21 mouse cellular contexts compared by ENCODE assay signal in the genomic region with DNA sequence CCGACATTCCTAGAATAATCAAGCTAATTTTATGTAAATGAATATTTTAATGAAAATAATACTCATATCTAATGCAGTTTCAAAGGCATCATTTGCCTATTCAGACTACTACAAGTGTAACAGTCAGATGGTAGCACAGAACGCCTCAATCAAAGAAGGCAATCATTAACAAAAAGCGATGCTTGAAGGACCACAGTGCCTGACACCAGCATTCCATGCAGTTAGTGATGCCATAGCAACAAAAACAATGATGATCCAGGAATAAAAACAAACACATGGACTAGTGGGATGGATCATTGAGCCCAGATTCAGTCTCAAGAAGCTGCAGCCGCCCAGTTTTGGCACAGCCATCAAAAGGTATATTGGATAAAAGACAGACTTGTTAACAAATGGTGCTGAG. TPM values are rescaled to one million over a fixed set of nuclear protein-coding genes. Genes with fewer than 3 reads are reported as not detected.
DNase-seq lines count a peak whose midpoint lies in the region; ATAC-seq lines count a peak whose summit lies in the region.
"Had no signal": no experiment of that assay in that cellular context is flagged by ENCODE, and none has a peak within 500 bp of the region (broad histone marks: within the 10 kb centered on the region; RNA-seq: fewer than 3 reads in every experiment).

No protein-coding gene starts in this region.

- no peak overlapping the region for H3K9ac ChIP-seq in hindbrain, embryonic 11.5 days (ENCODE audit: low read depth, low read length)
- no peak overlapping the region for H3K9ac ChIP-seq in hindbrain, embryonic 14.5 days
- H3K9ac ChIP-seq in neural tube, embryonic 13.5 days, result no peak overlapping the region
- H3K9ac ChIP-seq in neural tube, embryonic 15.5 days (replicated peaks), result no peak overlapping the region
- H3K9ac ChIP-seq in forebrain, embryonic 16.5 days (replicated peaks; ENCODE audit: low read depth, low read length), result no peak overlapping the region
- H3K9ac ChIP-seq: embryonic facial prominence, embryonic 13.5 days; limb, embryonic 13.5 days; liver, embryonic 15.5 days had no signal

- H3K27me3 ChIP-seq in hindbrain, embryonic 11.5 days (ENCODE audit: control insufficient read depth, insufficient read depth, low read length), result no peaks in the 10 kb centered on the region
- H3K27me3 ChIP-seq in hindbrain, embryonic 14.5 days (ENCODE audit: control insufficient read depth, insufficient read depth, low read length), result no peaks in the 10 kb centered on the region
- no peaks in the 10 kb centered on the region for H3K27me3 ChIP-seq in neural tube, embryonic 13.5 days
- no peaks in the 10 kb centered on the region for H3K27me3 ChIP-seq in neural tube, embryonic 15.5 days (replicated peaks)
- no peaks in the 10 kb centered on the region for H3K27me3 ChIP-seq in forebrain, embryonic 16.5 days (replicated peaks; ENCODE audit: control insufficient read depth, insufficient read depth, low read length)
- H3K27me3 ChIP-seq: embryonic facial prominence, embryonic 13.5 days; limb, embryonic 13.5 days; liver, embryonic 15.5 days had no signal

- no peak overlapping the region for H3K27ac ChIP-seq in hindbrain, embryonic 11.5 days (ENCODE audit: low read depth, low read length)
- no peak overlapping the region for H3K27ac ChIP-seq in hindbrain, embryonic 14.5 days
- H3K27ac ChIP-seq in neural tube, embryonic 13.5 days (replicated peaks), result no peak overlapping the region
- no peak overlapping the region for H3K27ac ChIP-seq in neural tube, embryonic 15.5 days (replicated peaks)
- H3K27ac ChIP-seq in forebrain, embryonic 16.5 days (ENCODE audit: low read length), result no peak overlapping the region
- H3K27ac ChIP-seq: embryonic facial prominence, embryonic 13.5 days; limb, embryonic 13.5 days; liver, embryonic 15.5 days had no signal

- H3K4me3 ChIP-seq in hindbrain, embryonic 11.5 days (ENCODE audit: low read depth, low read length), result no peak overlapping the region
- no peak overlapping the region for H3K4me3 ChIP-seq in hindbrain, embryonic 14.5 days (replicated peaks; ENCODE audit: low read length)
- H3K4me3 ChIP-seq in neural tube, embryonic 13.5 days, result no peak overlapping the region
- H3K4me3 ChIP-seq in neural tube, embryonic 15.5 days (replicated peaks), result no peak overlapping the region
- H3K4me3 ChIP-seq in forebrain, embryonic 16.5 days (replicated peaks; ENCODE audit: low read length), result no peak overlapping the region
- H3K4me3 ChIP-seq: embryonic facial prominence, embryonic 13.5 days; limb, embryonic 13.5 days; liver, embryonic 15.5 days had no signal

- WGBS in hindbrain, embryonic 11.5 days, result 47% methylated on average over 4 of the region's 4 CpGs
- WGBS in hindbrain, embryonic 14.5 days, result 21% methylated on average over 4 of the region's 4 CpGs
- WGBS in neural tube, embryonic 13.5 days, result 34% methylated on average over 4 of the region's 4 CpGs
- 40% methylated on average over 4 of the region's 4 CpGs for WGBS in neural tube, embryonic 15.5 days
- 16% methylated on average over 4 of the region's 4 CpGs for WGBS in forebrain, embryonic 16.5 days

- H3K9me3 ChIP-seq in hindbrain, embryonic 11.5 days (ENCODE audit: control insufficient read depth, low read length), result no peaks in the 10 kb centered on the region
- no peaks in the 10 kb centered on the region for H3K9me3 ChIP-seq in hindbrain, embryonic 14.5 days (ENCODE audit: control insufficient read depth, low read length)
- no peaks in the 10 kb centered on the region for H3K9me3 ChIP-seq in neural tube, embryonic 13.5 days
- no peaks in the 10 kb centered on the region for H3K9me3 ChIP-seq in neural tube, embryonic 15.5 days (replicated peaks)
- no peaks in the 10 kb centered on the region for H3K9me3 ChIP-seq in forebrain, embryonic 16.5 days (ENCODE audit: control insufficient read depth, low read length)
- H3K9me3 ChIP-seq: embryonic facial prominence, embryonic 13.5 days; limb, embryonic 13.5 days; liver, embryonic 15.5 days had no signal

- no peaks in the 10 kb centered on the region for H3K36me3 ChIP-seq in hindbrain, embryonic 11.5 days (ENCODE audit: control insufficient read depth, insufficient read depth, low read length)
- no peaks in the 10 kb centered on the region for H3K36me3 ChIP-seq in hindbrain, embryonic 14.5 days (replicated peaks; ENCODE audit: control insufficient read depth, insufficient read depth)
- no peaks in the 10 kb centered on the region for H3K36me3 ChIP-seq in neural tube, embryonic 13.5 days
- H3K36me3 ChIP-seq in neural tube, embryonic 15.5 days, result no peaks in the 10 kb centered on the region
- H3K36me3 ChIP-seq in forebrain, embryonic 16.5 days (ENCODE audit: control insufficient read depth, insufficient read depth), result no peaks in the 10 kb centered on the region
- H3K36me3 ChIP-seq: embryonic facial prominence, embryonic 13.5 days; limb, embryonic 13.5 days; liver, embryonic 15.5 days had no signal

- no peak overlapping the region for H3K4me2 ChIP-seq in hindbrain, embryonic 11.5 days (replicated peaks; ENCODE audit: low read depth, low read length)
- no peak overlapping the region for H3K4me2 ChIP-seq in hindbrain, embryonic 14.5 days (replicated peaks)
- no peak overlapping the region for H3K4me2 ChIP-seq in neural tube, embryonic 13.5 days
- H3K4me2 ChIP-seq in neural tube, embryonic 15.5 days, result no peak overlapping the region
- H3K4me2 ChIP-seq in forebrain, embryonic 16.5 days (ENCODE audit: low read length), result no peak overlapping the region
- H3K4me2 ChIP-seq: embryonic facial prominence, embryonic 13.5 days; limb, embryonic 13.5 days; liver, embryonic 15.5 days had no signal

- peak; percentile 58; the same call in 1 of the 2 replicates for ATAC-seq in hindbrain, embryonic 11.5 days (ENCODE audit: low FRiP score)
- ATAC-seq in hindbrain, embryonic 14.5 days (ENCODE audit: low FRiP score), result no peak
- ATAC-seq in neural tube, embryonic 13.5 days (ENCODE audit: low read depth), result 0 out of 2 replicates have a peak, but pooled peaks have one; percentile 15
- ATAC-seq in neural tube, embryonic 15.5 days (ENCODE audit: low FRiP score), result no peak
- peak; percentile 66 for ATAC-seq in forebrain, embryonic 16.5 days
- ATAC-seq: inflammation-experienced regulatory T-cells, adult 6 months had no signal

- 0 out of 2 replicates have a peak, but pooled peaks cover 2% of the 10 kb centered on the region for H3K4me1 ChIP-seq in hindbrain, embryonic 11.5 days (replicated peaks; ENCODE audit: control insufficient read depth, insufficient read depth, low read length)
- no peaks in the 10 kb centered on the region for H3K4me1 ChIP-seq in hindbrain, embryonic 14.5 days (replicated peaks; ENCODE audit: control insufficient read depth, insufficient read depth, low read length)
- no peaks in the 10 kb centered on the region for H3K4me1 ChIP-seq in neural tube, embryonic 13.5 days (replicated peaks)
- 0 out of 2 replicates have a peak, but pooled peaks cover 4% of the 10 kb centered on the region for H3K4me1 ChIP-seq in neural tube, embryonic 15.5 days
- H3K4me1 ChIP-seq in forebrain, embryonic 16.5 days (replicated peaks; ENCODE audit: control insufficient read depth, insufficient read depth, low read length), result peaks cover 8% of the 10 kb centered on the region
- H3K4me1 ChIP-seq: embryonic facial prominence, embryonic 13.5 days; limb, embryonic 13.5 days; liver, embryonic 15.5 days had no signal

- DNase-seq in hindbrain, embryonic 11.5 days (ENCODE audit: low spot score), result peak; percentile 21
- no peak for DNase-seq in hindbrain, embryonic 14.5 days (ENCODE audit: low spot score)
- DNase-seq in layer of hippocampus, adult 9-10 months (ENCODE audit: low spot score), result no peak
- no peak for DNase-seq in layer of hippocampus, postnatal 36 days
- DNase-seq in thymus, postnatal 10 days (ENCODE audit: low spot score in 2 of 2), result no peak
- DNase-seq: cerebellum, adult 11 months; cerebellum, postnatal 25 days; gastrocnemius, postnatal 14 days; heart, postnatal 10 days; lung, postnatal 10 days; right cerebral cortex, postnatal 4 days had no signal

RNA-seq across cellular contexts. Expression of a gene that starts 8.8 kb away (rescaled TPM):
- polyA plus RNA-seq in hindbrain, embryonic 11.5 days (2014; fragmentation: Nextera tagmentation; extraction: Ambion mirVana), result not detected in 2 replicates
- not detected in 2 replicates for polyA plus RNA-seq in hindbrain, embryonic 14.5 days (2014; fragmentation: Nextera tagmentation; extraction: Ambion mirVana)
- not detected in 2 replicates for polyA plus RNA-seq in neural tube, embryonic 13.5 days (2015; fragmentation: Nextera tagmentation; extraction: Ambion mirVana)
- not detected in 2 replicates for polyA plus RNA-seq in neural tube, embryonic 15.5 days (2015; fragmentation: Nextera tagmentation; extraction: Ambion mirVana)
- not detected in 2 replicates for polyA plus RNA-seq in forebrain, embryonic 16.5 days (2015; fragmentation: Nextera tagmentation; extraction: Ambion mirVana)
- total RNA-seq in layer of hippocampus, postnatal 36 days (2021), result not detected
- total RNA-seq: gastrocnemius, postnatal 14 days; heart, postnatal 10 days; layer of hippocampus, adult 8-10 months; megakaryocyte-erythroid progenitor cell, adult 5-6 weeks had no signal
- polyA plus RNA-seq: embryonic facial prominence, embryonic 13.5 days; inflammation-experienced regulatory T-cells, adult 6 months; limb, embryonic 13.5 days; liver, embryonic 15.5 days; thymus, postnatal 0 days had no signal

Comparison
In these comparisons a context has a peak if more than half of its experiments do, and no peak if none do; other contexts are left out.
1. ATAC-seq: peak in hindbrain, embryonic 11.5 days (single experiment), neural tube, embryonic 13.5 days (single experiment) and forebrain, embryonic 16.5 days (single experiment); none in hindbrain, embryonic 14.5 days (single experiment) and neural tube, embryonic 15.5 days (single experiment).